Mouse (Mus musculus): Measurements from ENCODE around the gene Neu3. TPM values are rescaled to one million over a fixed set of nuclear protein-coding genes. Genes with fewer than 3 reads are reported as not detected.
A peak's percentile ranks its signal among the peaks of the same experiment; 100 is the strongest.

The Neu3 gene
- polyA plus RNA-seq, 1 experiment from 2014 or later, result 6.0 TPM

DNA sequence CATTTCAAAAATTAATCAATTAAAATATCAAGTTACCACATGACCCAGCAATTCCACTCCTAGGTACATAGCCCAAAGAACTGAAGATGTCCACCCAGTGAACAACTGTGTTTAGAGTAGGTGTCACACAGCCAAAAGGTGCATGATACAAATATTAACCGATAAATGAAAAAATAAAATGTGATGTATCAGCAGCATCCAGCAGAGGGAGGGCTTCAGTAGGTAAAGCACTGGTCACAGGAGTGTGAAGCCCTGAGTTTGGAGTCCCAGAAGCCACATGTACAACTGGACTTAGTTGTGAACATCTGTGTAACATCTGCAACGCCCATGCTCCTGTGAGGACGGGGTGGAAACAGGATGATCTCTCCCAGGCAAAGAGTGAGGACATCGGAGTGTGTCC, 26.1 kb upstream of the Neu3 start:
- H3K36me3 ChIP-seq, result peaks cover 12% of the 10 kb centered on the region
- H3K27ac ChIP-seq, result no peak overlapping the region
- ATAC-seq (ENCODE audit: insufficient read depth, low FRiP score, low read depth), result no peak
- peaks cover 16% of the 10 kb centered on the region for H3K4me1 ChIP-seq
- no peak overlapping the region for H3K4me3 ChIP-seq (replicated peaks)
- no peaks in the 10 kb centered on the region for H3K27me3 ChIP-seq (replicated peaks)
- H3K9me3 ChIP-seq, result no peaks in the 10 kb centered on the region
- WGBS, result 85% methylated on average over 4 of the region's 4 CpGs
- no peak overlapping the region for H3K4me2 ChIP-seq
- H3K9ac ChIP-seq, result no peak overlapping the region

- Histone ChIP-seq H3K27ac (no peak overlapping the region), H3K9me3 (no peaks in the 10 kb centered on the region), H3K9ac (no peak overlapping the region), H3K4me1 (peaks cover 13% of the 10 kb centered on the region), H3K36me3 (peaks cover 19% of the 10 kb centered on the region), H3K4me2 (no peak overlapping the region), H3K27me3 (replicated peaks) (no peaks in the 10 kb centered on the region), H3K4me3 (replicated peaks) (no peak overlapping the region)
- ATAC-seq (ENCODE audit: insufficient read depth, low FRiP score, low read depth), result no peak
- 73% methylated on average over 7 of the region's 7 CpGs for WGBS
These were observed 25.1 kb upstream of the Neu3 start for GRCm38 (mm10) chr7:99853350-99853749.

DNA sequence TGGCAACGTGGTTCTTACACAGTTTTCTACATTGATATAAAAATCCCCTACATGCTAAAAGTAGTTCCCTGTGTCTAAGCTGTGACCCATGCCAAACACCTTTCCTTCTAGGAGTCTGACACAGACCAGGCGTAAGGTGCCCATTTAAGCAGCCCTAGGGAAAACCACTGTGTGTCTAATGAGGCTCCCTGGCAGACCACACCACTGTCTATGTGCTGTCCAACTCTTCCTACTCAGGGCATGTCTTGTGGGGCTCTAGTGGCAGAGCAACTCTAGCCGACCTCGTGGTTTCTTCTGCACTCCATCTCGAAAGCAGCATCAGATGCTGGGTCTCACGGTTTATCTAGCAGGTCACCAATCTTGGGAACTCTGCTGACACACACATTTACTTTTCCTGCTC, 23.4 kb upstream of the Neu3 start:
- no peak overlapping the region for H3K9ac ChIP-seq
- no peak for ATAC-seq (ENCODE audit: insufficient read depth, low FRiP score, low read depth)
- WGBS, result 83% methylated on average over 6 of the region's 6 CpGs
- no peaks in the 10 kb centered on the region for H3K27me3 ChIP-seq (replicated peaks)
- H3K36me3 ChIP-seq, result peaks cover 30% of the 10 kb centered on the region
- H3K4me2 ChIP-seq, result no peak overlapping the region
- no peak overlapping the region for H3K4me3 ChIP-seq (replicated peaks)
- peaks cover 3% of the 10 kb centered on the region; the same call in 1 of the 2 replicates for H3K4me1 ChIP-seq
- no peak overlapping the region for H3K27ac ChIP-seq
- no peaks in the 10 kb centered on the region for H3K9me3 ChIP-seq

GRCm38 (mm10) chr7:99851121-99851520, 22.9 kb upstream of the Neu3 start:
- Histone ChIP-seq H3K27me3 (replicated peaks) (no peaks in the 10 kb centered on the region), H3K36me3 (peaks cover 35% of the 10 kb centered on the region), H3K9ac (no peak overlapping the region), H3K27ac (no peak overlapping the region), H3K9me3 (no peaks in the 10 kb centered on the region), H3K4me2 (no peak overlapping the region), H3K4me1 (no peaks in the 10 kb centered on the region), H3K4me3 (replicated peaks) (no peak overlapping the region)
- no peak for ATAC-seq (ENCODE audit: insufficient read depth, low FRiP score, low read depth)
- WGBS, result 82% methylated on average over 1 of the region's 1 CpGs

GRCm38 (mm10) chr7:99850534-99850933, 22.3 kb upstream of the Neu3 start:
- 91% methylated on average over 5 of the region's 5 CpGs for WGBS
- H3K9ac ChIP-seq, result no peak overlapping the region
- H3K36me3 ChIP-seq, result peaks cover 38% of the 10 kb centered on the region
- H3K4me3 ChIP-seq (replicated peaks), result no peak overlapping the region
- no peak for ATAC-seq (ENCODE audit: insufficient read depth, low FRiP score, low read depth)
- H3K27ac ChIP-seq, result no peak overlapping the region
- no peak overlapping the region for H3K4me2 ChIP-seq
- no peaks in the 10 kb centered on the region for H3K27me3 ChIP-seq (replicated peaks)
- no peaks in the 10 kb centered on the region for H3K9me3 ChIP-seq
- no peaks in the 10 kb centered on the region for H3K4me1 ChIP-seq

DNA sequence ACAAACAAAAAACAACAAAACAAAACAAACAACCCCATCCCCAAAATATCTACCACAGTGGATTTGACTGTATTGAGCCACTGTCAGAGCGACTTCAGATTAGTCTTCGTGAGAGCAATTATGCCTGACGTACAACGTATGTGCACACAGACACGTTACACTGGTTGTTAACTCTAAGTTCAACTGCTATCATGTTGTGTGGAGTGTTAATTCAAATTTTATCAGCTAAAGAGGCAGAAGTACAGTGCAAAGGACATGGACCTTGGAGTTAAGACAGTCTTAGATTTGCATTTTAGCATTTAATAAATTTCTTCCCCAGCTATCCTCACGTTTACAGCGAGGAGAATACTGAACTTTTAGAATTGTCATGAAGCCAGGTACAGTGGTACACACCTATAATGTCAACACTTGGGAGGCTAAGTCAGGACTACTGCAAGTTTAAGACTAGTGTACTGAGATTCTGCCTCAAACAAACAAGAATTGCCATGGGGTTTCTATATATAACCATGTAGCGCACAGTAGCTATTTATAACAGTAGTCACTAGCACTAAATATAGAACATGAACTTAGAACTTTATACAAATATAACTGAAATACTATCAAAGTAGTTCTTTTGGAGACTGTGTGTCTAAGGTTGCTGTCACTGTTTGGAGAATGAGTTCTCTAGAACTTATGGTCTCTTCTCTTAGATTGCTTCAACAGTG, 17.5 kb upstream of the Neu3 start:
- WGBS, result 91% methylated on average over 8 of the region's 8 CpGs
- Histone ChIP-seq H3K27me3 (replicated peaks) (no peaks in the 10 kb centered on the region), H3K9me3 (no peaks in the 10 kb centered on the region), H3K36me3 (peaks cover 57% of the 10 kb centered on the region), H3K9ac (no peak overlapping the region), H3K27ac (no peak overlapping the region), H3K4me2 (no peak overlapping the region), H3K4me3 (replicated peaks) (no peak overlapping the region), H3K4me1 (no peaks in the 10 kb centered on the region)
- no peak for ATAC-seq (ENCODE audit: insufficient read depth, low FRiP score, low read depth)

DNA sequence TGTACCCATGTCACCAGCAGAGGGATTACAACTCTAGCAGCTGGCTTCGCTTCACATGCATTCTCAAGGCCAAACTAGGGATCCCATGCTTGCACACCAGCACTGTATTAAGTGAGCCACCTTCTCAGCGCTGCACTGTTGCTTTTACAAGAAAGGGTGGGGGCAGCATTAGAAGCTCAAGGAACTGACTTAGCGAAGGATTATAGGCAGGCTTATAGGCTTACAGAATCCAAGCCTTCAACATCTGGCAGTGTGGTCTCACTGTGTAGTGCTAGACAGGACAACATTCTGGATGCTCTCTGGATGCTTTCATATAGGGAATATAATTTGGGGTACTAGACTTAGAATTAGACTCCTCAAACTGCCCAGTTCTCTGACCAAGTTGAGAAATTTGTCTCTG, 10.0 kb upstream of the Neu3 start:
- H3K4me2 ChIP-seq, result no peak overlapping the region
- no peak overlapping the region for H3K4me3 ChIP-seq (replicated peaks)
- peaks cover 31% of the 10 kb centered on the region for H3K36me3 ChIP-seq
- WGBS, result 83% methylated on average over 3 of the region's 3 CpGs
- no peaks in the 10 kb centered on the region for H3K27me3 ChIP-seq (replicated peaks)
- ATAC-seq (ENCODE audit: insufficient read depth, low FRiP score, low read depth), result no peak
- no peaks in the 10 kb centered on the region for H3K9me3 ChIP-seq
- H3K4me1 ChIP-seq, result peaks cover 12% of the 10 kb centered on the region
- H3K9ac ChIP-seq, result no peak overlapping the region
- H3K27ac ChIP-seq, result peak overlapping the region; percentile 64; the same call in 1 of the 2 replicates

GRCm38 (mm10) chr7:99837358-99838071, 9.3 kb upstream of the Neu3 start:
- 58% methylated on average over 6 of the region's 6 CpGs for WGBS
- Histone ChIP-seq H3K36me3 (peaks cover 25% of the 10 kb centered on the region), H3K4me3 (replicated peaks) (no peak overlapping the region), H3K27me3 (replicated peaks) (no peaks in the 10 kb centered on the region), H3K9ac (no peak overlapping the region), H3K27ac (peak overlapping the region; percentile 64; the same call in 1 of the 2 replicates), H3K4me2 (no peak overlapping the region), H3K9me3 (no peaks in the 10 kb centered on the region), H3K4me1 (peaks cover 12% of the 10 kb centered on the region)
- peak; percentile 65; the same call in 1 of the 2 replicates for ATAC-seq (ENCODE audit: insufficient read depth, low FRiP score, low read depth)

DNA sequence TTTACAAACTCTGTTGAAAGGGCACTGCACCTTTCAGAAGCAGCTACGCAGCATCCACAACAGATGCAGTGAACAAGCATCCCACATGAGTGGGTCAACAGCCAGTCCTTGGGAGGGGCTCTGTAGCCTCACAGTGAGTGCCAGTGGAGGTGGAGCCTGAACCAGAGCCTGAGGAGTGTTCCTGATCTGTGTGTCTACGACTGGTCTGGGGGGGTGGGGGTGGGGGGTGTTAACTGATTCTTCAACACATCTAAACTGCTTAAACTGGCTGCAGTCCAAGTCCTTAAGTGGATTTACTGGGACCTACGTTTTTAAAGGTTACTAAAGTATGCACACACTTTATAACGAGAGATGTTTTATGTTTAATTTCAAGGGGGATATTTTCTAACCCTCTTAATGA, 8.6 kb upstream of the Neu3 start:
- peak overlapping the region; percentile 54; the same call in 1 of the 2 replicates for H3K27ac ChIP-seq
- ATAC-seq (ENCODE audit: insufficient read depth, low FRiP score, low read depth), result no peak
- peaks cover 19% of the 10 kb centered on the region for H3K36me3 ChIP-seq
- H3K4me1 ChIP-seq, result peaks cover 12% of the 10 kb centered on the region
- 37% methylated on average over 4 of the region's 4 CpGs for WGBS
- H3K9ac ChIP-seq, result no peak overlapping the region
- H3K27me3 ChIP-seq (replicated peaks), result no peaks in the 10 kb centered on the region
- H3K4me2 ChIP-seq, result no peak overlapping the region
- H3K9me3 ChIP-seq, result no peaks in the 10 kb centered on the region
- H3K4me3 ChIP-seq (replicated peaks), result no peak overlapping the region

- 82% methylated on average over 5 of the region's 5 CpGs for WGBS
- Histone ChIP-seq H3K9ac (no peak overlapping the region), H3K4me3 (replicated peaks) (no peak overlapping the region), H3K4me1 (peaks cover 12% of the 10 kb centered on the region), H3K9me3 (no peaks in the 10 kb centered on the region), H3K4me2 (no peak overlapping the region), H3K27me3 (replicated peaks) (no peaks in the 10 kb centered on the region), H3K27ac (no peak overlapping the region), H3K36me3 (peaks cover 6% of the 10 kb centered on the region; the same call in 1 of the 2 replicates)
- no peak for ATAC-seq (ENCODE audit: insufficient read depth, low FRiP score, low read depth)
These were observed 6.2 kb upstream of the Neu3 start for GRCm38 (mm10) chr7:99834314-99834853.

DNA sequence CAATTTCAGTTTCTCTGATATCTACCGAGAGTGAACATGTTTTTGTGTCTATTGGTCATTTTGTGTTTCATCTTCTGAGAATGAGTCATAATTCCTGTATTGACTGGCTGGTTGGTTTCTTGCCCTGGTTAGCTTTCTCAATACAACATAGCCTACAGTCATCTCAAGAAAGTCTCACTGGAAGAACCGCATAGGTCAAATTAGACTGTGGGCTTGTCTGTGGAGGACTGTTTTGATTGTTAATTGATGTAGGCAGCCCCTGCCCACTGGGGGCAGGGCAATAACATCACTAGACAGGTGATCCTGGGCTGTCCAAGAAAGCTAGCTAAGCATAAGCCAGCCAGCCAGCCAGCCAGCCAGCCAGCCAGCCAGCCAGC, 5.6 kb upstream of the Neu3 start:
- WGBS, result 86% methylated on average over 2 of the region's 2 CpGs

More for the DNA sequence above, 5.6 kb upstream of the Neu3 start:
- Histone ChIP-seq H3K27ac (no peak overlapping the region), H3K9me3 (no peaks in the 10 kb centered on the region), H3K4me3 (replicated peaks) (no peak overlapping the region), H3K4me1 (peaks cover 12% of the 10 kb centered on the region), H3K27me3 (replicated peaks) (no peaks in the 10 kb centered on the region), H3K36me3 (peaks cover 3% of the 10 kb centered on the region; the same call in 1 of the 2 replicates), H3K4me2 (no peak overlapping the region), H3K9ac (no peak overlapping the region)
- no peak for ATAC-seq (ENCODE audit: insufficient read depth, low FRiP score, low read depth)
